In the genomic region with DNA sequence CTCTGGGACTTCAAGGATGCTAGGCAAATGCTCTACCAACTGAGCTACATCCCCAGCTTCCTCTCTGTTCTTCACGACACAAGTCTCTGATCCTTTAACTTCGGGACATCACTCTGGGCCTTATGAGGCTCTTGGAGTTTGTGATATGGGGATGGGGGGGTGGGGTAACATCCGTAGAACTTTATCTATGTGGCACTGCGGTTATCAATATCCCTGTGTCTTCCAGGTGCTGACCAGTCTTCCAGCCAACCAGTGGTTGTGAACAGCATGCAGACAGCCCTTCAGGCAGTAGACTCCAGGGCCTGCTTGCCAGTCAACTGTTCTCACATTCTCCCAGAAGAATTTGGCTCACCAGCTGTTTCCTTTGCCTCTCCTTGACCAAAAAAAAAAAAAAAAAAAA, we compare ENCODE assay signal across 19 mouse cellular contexts.
"Had no signal": no experiment of that assay in that cellular context is flagged by ENCODE, and none has a peak within 500 bp of the region (broad histone marks: within the 10 kb centered on the region; RNA-seq: fewer than 3 reads in every experiment).

No protein-coding gene starts in this region.

- H3K4me3 ChIP-seq: layer of hippocampus, adult 2 months; limb, embryonic 13.5 days; liver, embryonic 12.5 days; liver, embryonic 15.5 days; midbrain, embryonic 15.5 days; neural tube, embryonic 12.5 days; neural tube, embryonic 15.5 days had no signal

- DNase-seq: kidney, adult 2 months; kidney, postnatal 25 days; layer of hippocampus, adult 9-11 months; lung, adult 2 months; lung, postnatal 14 days; lung, postnatal 4 days; right cerebral cortex, postnatal 14 days; right cerebral cortex, postnatal 4 days; thymus, postnatal 25 days had no signal

- H3K36me3 ChIP-seq: limb, embryonic 13.5 days; liver, embryonic 12.5 days; liver, embryonic 15.5 days; midbrain, embryonic 15.5 days; neural tube, embryonic 12.5 days; neural tube, embryonic 15.5 days had no signal

- H3K9me3 ChIP-seq: limb, embryonic 13.5 days; liver, embryonic 12.5 days; liver, embryonic 15.5 days; midbrain, embryonic 15.5 days; neural tube, embryonic 12.5 days; neural tube, embryonic 15.5 days had no signal

- ATAC-seq: intestine, postnatal 0 days; liver, embryonic 12.5 days; midbrain, embryonic 15.5 days had no signal

- H3K9ac ChIP-seq: limb, embryonic 13.5 days; liver, embryonic 12.5 days; liver, embryonic 15.5 days; midbrain, embryonic 15.5 days; neural tube, embryonic 12.5 days; neural tube, embryonic 15.5 days had no signal

- H3K4me2 ChIP-seq: limb, embryonic 13.5 days; liver, embryonic 12.5 days; liver, embryonic 15.5 days; midbrain, embryonic 15.5 days; neural tube, embryonic 12.5 days; neural tube, embryonic 15.5 days had no signal

- H3K4me1 ChIP-seq: liver, embryonic 12.5 days; liver, embryonic 15.5 days; neural tube, embryonic 12.5 days had no signal

- H3K27me3 ChIP-seq: limb, embryonic 13.5 days; liver, embryonic 12.5 days; liver, embryonic 15.5 days; midbrain, embryonic 15.5 days; neural tube, embryonic 12.5 days; neural tube, embryonic 15.5 days had no signal

- H3K27ac ChIP-seq: kidney, postnatal 0 days; layer of hippocampus, adult 2 months; limb, embryonic 13.5 days; liver, embryonic 12.5 days; liver, embryonic 15.5 days; midbrain, embryonic 15.5 days; neural tube, embryonic 12.5 days; neural tube, embryonic 15.5 days; stomach, postnatal 0 days had no signal
